7 mouse cellular contexts compared by ENCODE assay signal in genomic region chr1:105355910-105356290, GRCm38 (mm10). TPM values are rescaled to one million over a fixed set of nuclear protein-coding genes. Genes with fewer than 3 reads are reported as not detected.
DNase-seq lines count a peak whose midpoint lies in the region; ATAC-seq and TF ChIP-seq lines count a peak whose summit lies in the region.

No protein-coding gene starts in this region.

- 0% methylated on average over 11 of the region's 23 CpGs for WGBS in embryonic facial prominence, embryonic 14.5 days
- WGBS in hindbrain, embryonic 10.5 days: under 1% methylated on average over 22 of the region's 23 CpGs
- WGBS in limb, embryonic 13.5 days: 0% methylated on average over 19 of the region's 23 CpGs
- 0% methylated on average over 21 of the region's 23 CpGs for WGBS in midbrain, embryonic 15.5 days

- H3K79me2 ChIP-seq in C2C12 (ENCODE audit: control insufficient read depth, insufficient read depth): no peaks in the 10 kb centered on the region

- H3K9ac ChIP-seq in embryonic facial prominence, embryonic 14.5 days (ENCODE audit: low read depth, low read length): peak overlapping the region; percentile 71
- H3K9ac ChIP-seq in limb, embryonic 13.5 days: peak overlapping the region; percentile 73
- H3K9ac ChIP-seq in midbrain, embryonic 15.5 days: peak overlapping the region; percentile 87

- peak; percentile 31; the same call in 1 of the 2 replicates for ATAC-seq in embryonic facial prominence, embryonic 14.5 days (ENCODE audit: low read depth)
- ATAC-seq in limb, embryonic 13.5 days (ENCODE audit: low FRiP score, low read depth): peak; percentile 43
- ATAC-seq in midbrain, embryonic 15.5 days (replicated peaks): peak; percentile 59

- no peak overlapping the region for H3K27ac ChIP-seq in embryonic facial prominence, embryonic 14.5 days (replicated peaks; ENCODE audit: low read depth, low read length)
- peak overlapping the region; percentile 86 for H3K27ac ChIP-seq in hindbrain, embryonic 10.5 days
- no peak overlapping the region; the same call in 1 of the 2 replicates for H3K27ac ChIP-seq in limb, embryonic 13.5 days
- peak overlapping the region; percentile 86 for H3K27ac ChIP-seq in midbrain, embryonic 15.5 days

- no peaks in the 10 kb centered on the region for H3K9me3 ChIP-seq in E14TG2a.4 (ENCODE audit: low read length)
- no peaks in the 10 kb centered on the region for H3K9me3 ChIP-seq in embryonic facial prominence, embryonic 14.5 days (ENCODE audit: control insufficient read depth, low read length)
- no peaks in the 10 kb centered on the region for H3K9me3 ChIP-seq in hindbrain, embryonic 10.5 days
- H3K9me3 ChIP-seq in limb, embryonic 13.5 days: no peaks in the 10 kb centered on the region
- H3K9me3 ChIP-seq in midbrain, embryonic 15.5 days: no peaks in the 10 kb centered on the region

- TF ChIP-seq CTCF in C2C12 (IDR thresholded peaks at IDR 0.05; ENCODE audit: control insufficient read depth, insufficient read depth, insufficient read length) (no peak), E14TG2a.4 (conservative IDR thresholded peaks at IDR 0.05; ENCODE audit: low read length) (no peak)

- H3K36me3 ChIP-seq in C2C12 (ENCODE audit: control insufficient read depth, insufficient read depth): no peaks in the 10 kb centered on the region
- no peaks in the 10 kb centered on the region for H3K36me3 ChIP-seq in E14TG2a.4 (ENCODE audit: insufficient read depth, low read length)
- no peaks in the 10 kb centered on the region for H3K36me3 ChIP-seq in embryonic facial prominence, embryonic 14.5 days (ENCODE audit: control insufficient read depth, insufficient read depth, low read length)
- H3K36me3 ChIP-seq in hindbrain, embryonic 10.5 days: no peaks in the 10 kb centered on the region
- no peaks in the 10 kb centered on the region for H3K36me3 ChIP-seq in limb, embryonic 13.5 days
- H3K36me3 ChIP-seq in midbrain, embryonic 15.5 days (replicated peaks): no peaks in the 10 kb centered on the region

- H3K27me3 ChIP-seq in C2C12 (ENCODE audit: control insufficient read depth, insufficient read depth, insufficient read length) (peaks cover 9% of the 10 kb centered on the region), E14TG2a.4 (ENCODE audit: insufficient read depth, low read length) (peaks cover 45% of the 10 kb centered on the region)
- 0 out of 2 replicates have a peak, but pooled peaks cover 8% of the 10 kb centered on the region for H3K27me3 ChIP-seq in embryonic facial prominence, embryonic 14.5 days (replicated peaks; ENCODE audit: control insufficient read depth, insufficient read depth, low read length)
- peaks cover 27% of the 10 kb centered on the region for H3K27me3 ChIP-seq in hindbrain, embryonic 10.5 days (ENCODE audit: insufficient read depth, poor library complexity, severe bottlenecking)
- H3K27me3 ChIP-seq in limb, embryonic 13.5 days: peaks cover 18% of the 10 kb centered on the region; the same call in 1 of the 2 replicates
- H3K27me3 ChIP-seq in midbrain, embryonic 15.5 days (replicated peaks): no peaks in the 10 kb centered on the region

- H3K4me3 ChIP-seq in C2C12 (ENCODE audit: insufficient read depth, poor library complexity, severe bottlenecking) (peak overlapping the region; percentile 21), E14TG2a.4 (replicated peaks; ENCODE audit: low read length) (peak overlapping the region; percentile 87)
- H3K4me3 ChIP-seq in embryonic facial prominence, embryonic 14.5 days (ENCODE audit: low read depth, low read length): peak overlapping the region; percentile 71
- H3K4me3 ChIP-seq in hindbrain, embryonic 10.5 days: peak overlapping the region; percentile 63
- peak overlapping the region; percentile 72 for H3K4me3 ChIP-seq in limb, embryonic 13.5 days
- peak overlapping the region; percentile 83 for H3K4me3 ChIP-seq in midbrain, embryonic 15.5 days

- peak overlapping the region; percentile 95 for H3K4me2 ChIP-seq in embryonic facial prominence, embryonic 14.5 days (ENCODE audit: low read depth, low read length)
- H3K4me2 ChIP-seq in limb, embryonic 13.5 days (replicated peaks): peak overlapping the region; percentile 92
- H3K4me2 ChIP-seq in midbrain, embryonic 15.5 days: peak overlapping the region; percentile 86

- peaks cover 9% of the 10 kb centered on the region for H3K4me1 ChIP-seq in E14TG2a.4 (replicated peaks; ENCODE audit: low read depth, low read length)
- peaks cover 5% of the 10 kb centered on the region; the same call in 1 of the 2 replicates for H3K4me1 ChIP-seq in embryonic facial prominence, embryonic 14.5 days (ENCODE audit: control insufficient read depth, insufficient read depth, low read length)
- peaks cover 19% of the 10 kb centered on the region for H3K4me1 ChIP-seq in hindbrain, embryonic 10.5 days (replicated peaks)
- peaks cover 18% of the 10 kb centered on the region for H3K4me1 ChIP-seq in limb, embryonic 13.5 days
- peaks cover 23% of the 10 kb centered on the region for H3K4me1 ChIP-seq in midbrain, embryonic 15.5 days

- no peak overlapping the region for H3ac ChIP-seq in C2C12 (ENCODE audit: control insufficient read depth, insufficient read length, low read depth)

- no peaks in the 10 kb centered on the region for H3K79me3 ChIP-seq in C2C12 (ENCODE audit: low read depth)

- DNase-seq in embryonic facial prominence, embryonic 14.5 days (ENCODE audit: low spot score): peak; percentile 21
- DNase-seq in hindbrain, embryonic 10.5 days (ENCODE audit: low spot score): no peak
- no peak for DNase-seq in layer of hippocampus, adult 9-11 months

TF ChIP-seq in C2C12, 6 proteins besides CTCF, POLR2A, EP300 and RAD21:
- TF ChIP-seq FOSL1 (IDR thresholded peaks at IDR 0.05; ENCODE audit: insufficient read depth, low read length, poor library complexity, severe bottlenecking) (no peak), MYOD1 (IDR thresholded peaks at IDR 0.05; ENCODE audit: control insufficient read depth, insufficient read length, low read depth) (no peak), CEBPB (IDR thresholded peaks at IDR 0.05; ENCODE audit: low read depth) (no peak), USF1 (IDR thresholded peaks at IDR 0.05; ENCODE audit: low read depth) (no peak), MAX (IDR thresholded peaks at IDR 0.05) (no peak), MYOG (IDR thresholded peaks at IDR 0.05; ENCODE audit: control insufficient read depth, extremely low read depth, insufficient read length) (no peak)

RNA-seq across cellular contexts. Expression of gene Rnf152, which starts 0.6 kb away (rescaled TPM):
- not detected for polyA plus RNA-seq in C2C12 (2012; fragmentation: generic; extraction: Trizol)
- polyA plus RNA-seq in embryonic facial prominence, embryonic 14.5 days (2014; fragmentation: Nextera tagmentation; extraction: Ambion mirVana): 0.90 and 1.1 TPM in 2 replicates
- 0.90 and 1.4 TPM in 2 replicates for polyA plus RNA-seq in hindbrain, embryonic 10.5 days (2016; fragmentation: Nextera tagmentation; extraction: Ambion mirVana)
- 1.5 and 1.6 TPM in 2 replicates for polyA plus RNA-seq in limb, embryonic 13.5 days (2015; fragmentation: Nextera tagmentation; extraction: Ambion mirVana)
- polyA plus RNA-seq in midbrain, embryonic 15.5 days (2015; fragmentation: Nextera tagmentation; extraction: Ambion mirVana): 24.6 and 27.8 TPM in 2 replicates

Comparison
In these comparisons a context has a peak if more than half of its experiments do, and no peak if none do; other contexts are left out.
1. H3K4me3 ChIP-seq: peak in every context shown above with its lines; median percentile 87 in E14TG2a.4; 83 in midbrain, embryonic 15.5 days; 72 in limb, embryonic 13.5 days; 71 in embryonic facial prominence, embryonic 14.5 days; 63 in hindbrain, embryonic 10.5 days; 21 in C2C12.
2. H3K27ac ChIP-seq: peak in hindbrain, embryonic 10.5 days (single experiment) and midbrain, embryonic 15.5 days (single experiment); none in embryonic facial prominence, embryonic 14.5 days (single experiment) and limb, embryonic 13.5 days (single experiment).
3. Peak in every context shown above with its lines, with median percentiles within 50 percentile points of each other: ATAC-seq, H3K4me2 ChIP-seq and H3K9ac ChIP-seq.